Mouse (Mus musculus) hindbrain, embryonic 14.5 days (tissue): ENCODE results near the gene Pgf. TPM values are rescaled to one million over a fixed set of nuclear protein-coding genes. Genes with fewer than 3 reads are reported as not detected.

Source experiments
- ATAC-seq: fragments of 200-750 bp; cut with Nextera tagmentation; 2 replicates; pipeline ENCODE4 v1.8.0; 2017; ENCODE audit warnings: moderate number of reproducible peaks, mild to moderate bottlenecking, moderate TSS enrichment, moderate library complexity; ENCODE audit not compliant: low FRiP score
- DNase-seq: peaks from one replicate; pipeline ENCODE4 v3.0.0-alpha.2; 2015; ENCODE audit warnings: low spot score
- H3K27ac ChIP-seq: fragments of 300-500 bp; sonication (generic); 2 replicates; pipeline ENCODE4 v1.5.1; 2014; ENCODE audit warnings: mild to moderate bottlenecking, moderate library complexity
- H3K27me3 ChIP-seq: fragments of 300-500 bp; sonication (generic); 2 replicates; pipeline ENCODE4 v1.6.1; 2014; ENCODE audit warnings: mild to moderate bottlenecking, low read length, mixed read lengths; ENCODE audit not compliant: control insufficient read depth, insufficient read depth
- H3K36me3 ChIP-seq: fragments of 300-500 bp; sonication (generic); replicated peaks from 2 replicates; pipeline ENCODE4 v1.6.1; 2014; ENCODE audit not compliant: control insufficient read depth, insufficient read depth
- H3K4me1 ChIP-seq: fragments of 300-500 bp; sonication (generic); replicated peaks from 2 replicates; pipeline ENCODE4 v1.6.1; 2014; ENCODE audit warnings: antibody characterized with exemption, low read length, mixed read lengths; ENCODE audit not compliant: control insufficient read depth, insufficient read depth
- H3K4me2 ChIP-seq: fragments of 300-500 bp; sonication (generic); replicated peaks from 2 replicates; pipeline ENCODE4 v1.6.1; 2014; ENCODE audit warnings: mild to moderate bottlenecking, moderate library complexity
- H3K4me3 ChIP-seq: fragments of 300-500 bp; sonication (generic); replicated peaks from 2 replicates; pipeline ENCODE4 v1.5.1; 2014; ENCODE audit warnings: mild to moderate bottlenecking, low read length
- H3K9ac ChIP-seq: fragments of 300-500 bp; sonication (generic); 2 replicates; pipeline ENCODE4 v1.6.1; 2014
- H3K9me3 ChIP-seq: fragments of 300-500 bp; sonication (generic); 2 replicates; pipeline ENCODE4 v1.6.1; 2016; ENCODE audit warnings: low read length; ENCODE audit not compliant: control insufficient read depth
- WGBS: fragments of 180-500 bp; shearing (Covaris S2); extraction: QIAGEN DNeasy Blood & Tissue Kit; methylation state at CpG from one replicate; pipeline ENCODE4 v1.1.7; 2014; 5-methylcytosine and 5-hydroxymethylcytosine counted together
- polyA plus RNA-seq: library from polyadenylated mRNA; unstranded; fragments of >200 nt; fragmentation: Nextera tagmentation; extraction: Ambion mirVana; gene quantifications from 2 replicates; pipeline ENCODE4 v1.2.1, GENCODE M21; 2014

The Pgf gene
- 7.9 and 8.3 TPM in 2 replicates for polyA plus RNA-seq

GRCm38 (mm10) chr12:85177740-85178239 is at the start of gene Pgf:
TSS of gene Pgf (minus strand) at chr12:85177790.
- DNase-seq (no peak), ATAC-seq (no peak)
- Histone ChIP-seq H3K36me3 (no peaks in the 10 kb centered on the region), H3K27me3 (peaks cover 10% of the 10 kb centered on the region), H3K9ac (peak within 1 kb of the TSS; percentile 34; the same call in 1 of the 2 replicates), H3K27ac (0 out of 2 replicates have a peak within 1 kb of the TSS, but pooled peaks have one; percentile 14), H3K4me3 (peak within 1 kb of the TSS; percentile 19), H3K4me1 (peaks cover 38% of the 10 kb centered on the region), H3K9me3 (no peaks in the 10 kb centered on the region), H3K4me2 (peak within 1 kb of the TSS; percentile 53)
- WGBS, result 77% methylated on average over 10 of the region's 10 CpGs

- no peak overlapping the region for H3K9ac ChIP-seq
- no peaks in the 10 kb centered on the region for H3K4me1 ChIP-seq
- peaks cover 52% of the 10 kb centered on the region for H3K36me3 ChIP-seq
- no peak overlapping the region for H3K27ac ChIP-seq
- no peaks in the 10 kb centered on the region for H3K27me3 ChIP-seq
- H3K9me3 ChIP-seq, result no peaks in the 10 kb centered on the region
- no peak overlapping the region for H3K4me2 ChIP-seq
- ATAC-seq (no peak), DNase-seq (no peak)
- 76% methylated on average over 7 of the region's 7 CpGs for WGBS
- H3K4me3 ChIP-seq, result no peak overlapping the region
These were observed 49.6 kb upstream of the Pgf start for GRCm38 (mm10) chr12:85227227-85227626.

- ATAC-seq, result no peak; the same call in 1 of the 2 replicates
- DNase-seq, result no peak
- peaks cover 35% of the 10 kb centered on the region for H3K36me3 ChIP-seq
- peak overlapping the region; percentile 81 for H3K4me2 ChIP-seq
- 0 out of 2 replicates have a peak overlapping the region, but pooled peaks have one; percentile 61 for H3K27ac ChIP-seq
- H3K27me3 ChIP-seq, result no peaks in the 10 kb centered on the region
- peaks cover 16% of the 10 kb centered on the region for H3K4me1 ChIP-seq
- peak overlapping the region; percentile 63 for H3K9ac ChIP-seq
- peak overlapping the region; percentile 60 for H3K4me3 ChIP-seq
- H3K9me3 ChIP-seq, result no peaks in the 10 kb centered on the region
- 4% methylated on average over 12 of the region's 12 CpGs for WGBS
These were observed 42.3 kb upstream of the Pgf start for GRCm38 (mm10) chr12:85219905-85220290.

- no peaks in the 10 kb centered on the region for H3K9me3 ChIP-seq
- peaks cover 29% of the 10 kb centered on the region for H3K36me3 ChIP-seq
- peaks cover 16% of the 10 kb centered on the region for H3K4me1 ChIP-seq
- H3K4me2 ChIP-seq, result peak within 1 kb of the TSS; percentile 81
- H3K27me3 ChIP-seq, result no peaks in the 10 kb centered on the region
- DNase-seq, result peak; percentile 98
- H3K27ac ChIP-seq, result peak within 1 kb of the TSS; percentile 81
- under 1% methylated on average over 54 of the region's 54 CpGs for WGBS
- peak within 1 kb of the TSS; percentile 60 for H3K4me3 ChIP-seq
- peak; percentile 99 for ATAC-seq
- peak within 1 kb of the TSS; percentile 63 for H3K9ac ChIP-seq
These were observed 41.8 kb upstream of the Pgf start, which contains the start of gene Eif2b2 for GRCm38 (mm10) chr12:85219236-85219904. TSS of gene Eif2b2 (plus strand) at chr12:85219481.

GRCm38 (mm10) chr12:85217733-85218310 is 40.2 kb upstream of the Pgf start:
- H3K36me3 ChIP-seq, result peaks cover 14% of the 10 kb centered on the region
- no peaks in the 10 kb centered on the region for H3K27me3 ChIP-seq
- no peak overlapping the region for H3K27ac ChIP-seq
- 82% methylated on average over 2 of the region's 2 CpGs for WGBS
- no peak for DNase-seq
- H3K4me3 ChIP-seq, result no peak overlapping the region
- ATAC-seq, result no peak
- H3K9me3 ChIP-seq, result no peaks in the 10 kb centered on the region
- H3K4me1 ChIP-seq, result peaks cover 16% of the 10 kb centered on the region
- no peak overlapping the region for H3K9ac ChIP-seq
- H3K4me2 ChIP-seq, result no peak overlapping the region

GRCm38 (mm10) chr12:85215031-85215430 is 37.4 kb upstream of the Pgf start:
- H3K27ac ChIP-seq, result no peak overlapping the region
- no peak for DNase-seq
- H3K4me3 ChIP-seq, result no peak overlapping the region
- H3K4me2 ChIP-seq, result no peak overlapping the region
- H3K36me3 ChIP-seq, result no peaks in the 10 kb centered on the region
- peaks cover 8% of the 10 kb centered on the region for H3K4me1 ChIP-seq
- no peaks in the 10 kb centered on the region for H3K27me3 ChIP-seq
- H3K9ac ChIP-seq, result no peak overlapping the region
- no peaks in the 10 kb centered on the region for H3K9me3 ChIP-seq
- WGBS, result 82% methylated on average over 5 of the region's 5 CpGs
- no peak for ATAC-seq

GRCm38 (mm10) chr12:85208687-85209199 is 31.2 kb upstream of the Pgf start:
- Histone ChIP-seq H3K4me1 (no peaks in the 10 kb centered on the region), H3K4me3 (no peak overlapping the region), H3K27me3 (no peaks in the 10 kb centered on the region), H3K36me3 (no peaks in the 10 kb centered on the region), H3K9ac (no peak overlapping the region), H3K27ac (no peak overlapping the region), H3K9me3 (no peaks in the 10 kb centered on the region), H3K4me2 (no peak overlapping the region)
- WGBS, result 42% methylated on average over 7 of the region's 7 CpGs
- DNase-seq, result no peak
- no peak for ATAC-seq

- Histone ChIP-seq H3K27me3 (no peaks in the 10 kb centered on the region), H3K9ac (no peak overlapping the region), H3K4me2 (no peak overlapping the region), H3K4me3 (no peak overlapping the region), H3K4me1 (no peaks in the 10 kb centered on the region; the same call in none of the 2 replicates), H3K9me3 (no peaks in the 10 kb centered on the region), H3K36me3 (no peaks in the 10 kb centered on the region), H3K27ac (no peak overlapping the region)
- DNase-seq (no peak), ATAC-seq (no peak)
- 93% methylated on average over 10 of the region's 10 CpGs for WGBS
These were observed 27.8 kb upstream of the Pgf start for GRCm38 (mm10) chr12:85205425-85205824.

- H3K4me3 ChIP-seq, result no peak overlapping the region
- H3K4me1 ChIP-seq, result no peaks in the 10 kb centered on the region; the same call in none of the 2 replicates
- no peak overlapping the region for H3K9ac ChIP-seq
- no peaks in the 10 kb centered on the region for H3K9me3 ChIP-seq
- no peak overlapping the region for H3K27ac ChIP-seq
- DNase-seq (no peak), ATAC-seq (no peak)
- 52% methylated on average over 8 of the region's 8 CpGs for WGBS
- no peaks in the 10 kb centered on the region for H3K36me3 ChIP-seq
- H3K4me2 ChIP-seq, result no peak overlapping the region
- no peaks in the 10 kb centered on the region for H3K27me3 ChIP-seq
These were observed 26.5 kb upstream of the Pgf start for GRCm38 (mm10) chr12:85204105-85204504.
